In the genomic region with DNA sequence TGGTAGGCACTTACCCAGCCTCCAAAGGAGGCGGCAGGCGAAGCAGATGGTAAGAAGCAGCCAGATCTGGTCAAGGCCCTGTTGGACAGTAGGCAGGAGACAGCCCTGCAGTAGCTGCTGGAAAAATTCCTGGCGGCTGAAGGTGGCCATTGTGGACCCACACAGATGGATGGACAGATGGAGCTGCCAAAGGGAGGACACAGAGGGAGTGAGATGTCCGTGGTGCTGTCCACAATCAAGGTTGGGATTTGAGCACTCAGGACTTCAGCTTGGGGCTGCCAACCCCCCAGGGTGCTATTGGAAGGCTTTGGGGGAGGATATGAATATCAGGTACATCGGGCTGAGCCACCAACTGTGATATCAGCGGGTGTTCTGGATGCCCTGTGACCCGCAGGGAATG, we compare ENCODE assay signal across 8 mouse cellular contexts. TPM values are rescaled to one million over a fixed set of nuclear protein-coding genes. Genes with fewer than 3 reads are reported as not detected.
DNase-seq lines count a peak whose midpoint lies in the region; ATAC-seq and TF ChIP-seq lines count a peak whose summit lies in the region.

No protein-coding gene starts in this region.

- no peaks in the 10 kb centered on the region for H3K4me1 ChIP-seq in heart, postnatal 0 days (ENCODE audit: control insufficient read depth, insufficient read depth)
- H3K4me1 ChIP-seq in brown adipose tissue, adult 24 weeks (ENCODE audit: control insufficient read depth, insufficient read depth, insufficient read length, low read length) = 0 out of 2 replicates have a peak, but pooled peaks cover 2% of the 10 kb centered on the region
- no peaks in the 10 kb centered on the region for H3K4me1 ChIP-seq in forebrain, embryonic 14.5 days (ENCODE audit: control insufficient read depth, insufficient read depth, low read length)
- no peaks in the 10 kb centered on the region; the same call in 1 of the 2 replicates for H3K4me1 ChIP-seq in liver, embryonic 16.5 days (ENCODE audit: control insufficient read depth, low read depth, low read length)

- no peak overlapping the region for H3K9ac ChIP-seq in heart, postnatal 0 days (replicated peaks; ENCODE audit: low read depth, low read length)
- peak overlapping the region; percentile 73 for H3K9ac ChIP-seq in forebrain, embryonic 14.5 days (ENCODE audit: low read length)
- H3K9ac ChIP-seq in liver, embryonic 16.5 days (ENCODE audit: low read depth, low read length) = no peak overlapping the region

- peak overlapping the region; percentile 59; the same call in 1 of the 2 replicates for H3K4me3 ChIP-seq in heart, postnatal 0 days (ENCODE audit: low read depth, low read length)
- peak overlapping the region; percentile 95 for H3K4me3 ChIP-seq in brown adipose tissue, adult 24 weeks (ENCODE audit: insufficient read depth, low read depth, low read length)
- peak overlapping the region; percentile 48 for H3K4me3 ChIP-seq in forebrain, embryonic 14.5 days (ENCODE audit: low read depth, low read length)
- no peak overlapping the region for H3K4me3 ChIP-seq in liver, embryonic 16.5 days (ENCODE audit: low read depth, low read length)

- ATAC-seq in heart, postnatal 0 days (ENCODE audit: insufficient read depth, low read depth) = no peak
- ATAC-seq in forebrain, embryonic 14.5 days = no peak
- ATAC-seq in liver, embryonic 16.5 days (ENCODE audit: low read depth) = no peak

- peak overlapping the region; percentile 82 for H3K4me2 ChIP-seq in heart, postnatal 0 days (ENCODE audit: low read depth, low read length)
- H3K4me2 ChIP-seq in forebrain, embryonic 14.5 days (ENCODE audit: low read length) = peak overlapping the region; percentile 56
- peak overlapping the region; percentile 57; the same call in 1 of the 2 replicates for H3K4me2 ChIP-seq in liver, embryonic 16.5 days (ENCODE audit: low read depth, low read length)

- TF ChIP-seq CTCF in heart, postnatal 0 days (IDR thresholded peaks at IDR 0.05; ENCODE audit: low read depth) = no peak

- TF ChIP-seq EP300 in heart, postnatal 0 days (IDR thresholded peaks at IDR 0.05; ENCODE audit: low read depth) = no peak

- H3K9me3 ChIP-seq in heart, postnatal 0 days (replicated peaks; ENCODE audit: control insufficient read depth, low read length) = no peaks in the 10 kb centered on the region
- H3K9me3 ChIP-seq in forebrain, embryonic 14.5 days (replicated peaks; ENCODE audit: control insufficient read depth, low read length) = no peaks in the 10 kb centered on the region
- no peaks in the 10 kb centered on the region for H3K9me3 ChIP-seq in liver, embryonic 16.5 days (replicated peaks; ENCODE audit: control insufficient read depth, low read length)

- no peak overlapping the region for H3K27ac ChIP-seq in heart, postnatal 0 days (ENCODE audit: low read depth)
- H3K27ac ChIP-seq in brown adipose tissue, adult 24 weeks (replicated peaks; ENCODE audit: low read depth, low read length) = no peak overlapping the region
- H3K27ac ChIP-seq in forebrain, embryonic 14.5 days (ENCODE audit: low read depth, low read length) = no peak overlapping the region
- no peak overlapping the region for H3K27ac ChIP-seq in liver, embryonic 16.5 days (ENCODE audit: low read length)

- no peak for DNase-seq in heart, postnatal 0 days (ENCODE audit: low spot score)
- no peak for DNase-seq in heart, adult 8-10 months (ENCODE audit: low spot score)
- DNase-seq in forebrain, embryonic 14.5 days (ENCODE audit: low spot score) = no peak
- DNase-seq in adrenal gland, postnatal 36 days = no peak
- no peak for DNase-seq in ovary, postnatal 14 days (ENCODE audit: low spot score)
- DNase-seq in lung, adult 18-20 months = no peak

- no peaks in the 10 kb centered on the region for H3K36me3 ChIP-seq in heart, postnatal 0 days (replicated peaks; ENCODE audit: control insufficient read depth, insufficient read depth, low read length)
- H3K36me3 ChIP-seq in forebrain, embryonic 14.5 days (ENCODE audit: control insufficient read depth, insufficient read depth, low read length) = peaks cover 5% of the 10 kb centered on the region; the same call in 1 of the 2 replicates
- H3K36me3 ChIP-seq in liver, embryonic 16.5 days (ENCODE audit: control insufficient read depth, insufficient read depth) = no peaks in the 10 kb centered on the region

- WGBS in heart, postnatal 0 days = 44% methylated on average over 7 of the region's 7 CpGs
- 44% methylated on average over 7 of the region's 7 CpGs for WGBS in forebrain, embryonic 14.5 days
- WGBS in liver, embryonic 16.5 days (ENCODE audit: insufficient replicate concordance) = 28% methylated on average over 7 of the region's 7 CpGs

- no peaks in the 10 kb centered on the region for H3K27me3 ChIP-seq in heart, postnatal 0 days (ENCODE audit: control insufficient read depth, insufficient read depth, low read length)
- H3K27me3 ChIP-seq in forebrain, embryonic 14.5 days (replicated peaks; ENCODE audit: control insufficient read depth, insufficient read depth, low read length) = no peaks in the 10 kb centered on the region
- peaks cover 6% of the 10 kb centered on the region for H3K27me3 ChIP-seq in liver, embryonic 16.5 days (ENCODE audit: control insufficient read depth, insufficient read depth, low read depth, low read length)

RNA-seq across cellular contexts. Expression of a gene that starts 0.8 kb away (rescaled TPM):
- total RNA-seq in heart, postnatal 0 days (2014; rRNA removed; ENCODE audit: low replicate concordance) = 1.6 and 5.6 TPM in 2 replicates
- polyA plus RNA-seq in heart, postnatal 0 days (2015; fragmentation: Nextera tagmentation; extraction: Ambion mirVana) = 2.5 and 2.9 TPM in 2 replicates
- 1 to 10 TPM; 2.1 to 3.9 (median 2.9) TPM for total RNA-seq in heart, adult 8-10 months (2022)
- 6.0 and 7.3 TPM in 2 replicates for polyA plus RNA-seq in brown adipose tissue, adult 24 weeks (2012; ENCODE audit: insufficient read depth, insufficient read length, missing spikeins)
- 35.4 and 42.0 TPM in 2 replicates for polyA plus RNA-seq in forebrain, embryonic 14.5 days (2014; fragmentation: Nextera tagmentation; extraction: Ambion mirVana)
- polyA plus RNA-seq in liver, embryonic 16.5 days (2015; fragmentation: Nextera tagmentation; extraction: Ambion mirVana) = 1.0 and 1.3 TPM in 2 replicates
- total RNA-seq in adrenal gland, postnatal 36 days (2021) = 1 to 10 TPM; 6.8 to 7.9 TPM

RNA-seq across cellular contexts. Expression of a gene that starts 12.2 kb away (rescaled TPM):
- total RNA-seq in heart, postnatal 0 days (2014; rRNA removed; ENCODE audit: low replicate concordance) = 23.0 and 26.2 TPM in 2 replicates
- polyA plus RNA-seq in heart, postnatal 0 days (2015; fragmentation: Nextera tagmentation; extraction: Ambion mirVana) = 20.6 and 26.3 TPM in 2 replicates
- 10 to 100 TPM; 14.5 to 21.8 (median 17.8) TPM for total RNA-seq in heart, adult 8-10 months (2022)
- 36.2 and 45.9 TPM in 2 replicates for polyA plus RNA-seq in brown adipose tissue, adult 24 weeks (2012; ENCODE audit: insufficient read depth, insufficient read length, missing spikeins)
- polyA plus RNA-seq in forebrain, embryonic 14.5 days (2014; fragmentation: Nextera tagmentation; extraction: Ambion mirVana) = 25.3 and 28.5 TPM in 2 replicates
- 82.8 and 90.1 TPM in 2 replicates for polyA plus RNA-seq in liver, embryonic 16.5 days (2015; fragmentation: Nextera tagmentation; extraction: Ambion mirVana)
- total RNA-seq in adrenal gland, postnatal 36 days (2021) = 10 to 100 TPM; 57.2 to 94.7 TPM

RNA-seq across cellular contexts. Expression of a gene that starts 29.6 kb away (rescaled TPM):
- 7.0 and 12.2 TPM in 2 replicates for total RNA-seq in heart, postnatal 0 days (2014; rRNA removed; ENCODE audit: low replicate concordance)
- 6.4 and 6.5 TPM in 2 replicates for polyA plus RNA-seq in heart, postnatal 0 days (2015; fragmentation: Nextera tagmentation; extraction: Ambion mirVana)
- total RNA-seq in heart, adult 8-10 months (2022) = 1 to 10 TPM; 3.1 to 5.5 (median 4.4) TPM
- polyA plus RNA-seq in brown adipose tissue, adult 24 weeks (2012; ENCODE audit: insufficient read depth, insufficient read length, missing spikeins) = 3.2 and 4.2 TPM in 2 replicates
- polyA plus RNA-seq in forebrain, embryonic 14.5 days (2014; fragmentation: Nextera tagmentation; extraction: Ambion mirVana) = 19.7 and 26.5 TPM in 2 replicates
- 3.9 and 5.3 TPM in 2 replicates for polyA plus RNA-seq in liver, embryonic 16.5 days (2015; fragmentation: Nextera tagmentation; extraction: Ambion mirVana)
- 1 to 10 TPM; 7.7 to 8.0 TPM for total RNA-seq in adrenal gland, postnatal 36 days (2021)

RNA-seq across cellular contexts. Expression of a gene that starts 46.7 kb away (rescaled TPM):
- 20.9 and 25.1 TPM in 2 replicates for total RNA-seq in heart, postnatal 0 days (2014; rRNA removed; ENCODE audit: low replicate concordance)
- 17.1 and 18.8 TPM in 2 replicates for polyA plus RNA-seq in heart, postnatal 0 days (2015; fragmentation: Nextera tagmentation; extraction: Ambion mirVana)
- total RNA-seq in heart, adult 8-10 months (2022) = 10 to 100 TPM in 3 of 4 experiments, 1 to 10 TPM in 1; 9.8 to 12.3 (median 11.2) TPM
- polyA plus RNA-seq in brown adipose tissue, adult 24 weeks (2012; ENCODE audit: insufficient read depth, insufficient read length, missing spikeins) = 19.6 and 22.2 TPM in 2 replicates
- polyA plus RNA-seq in forebrain, embryonic 14.5 days (2014; fragmentation: Nextera tagmentation; extraction: Ambion mirVana) = 60.9 and 63.6 TPM in 2 replicates
- 29.3 and 30.7 TPM in 2 replicates for polyA plus RNA-seq in liver, embryonic 16.5 days (2015; fragmentation: Nextera tagmentation; extraction: Ambion mirVana)
- total RNA-seq in adrenal gland, postnatal 36 days (2021) = 10 to 100 TPM; 20.6 to 28.8 TPM

RNA-seq across cellular contexts. Expression of a gene that starts 59.9 kb away (rescaled TPM):
- total RNA-seq in heart, postnatal 0 days (2014; rRNA removed; ENCODE audit: low replicate concordance) = 408 and 439 TPM in 2 replicates
- polyA plus RNA-seq in heart, postnatal 0 days (2015; fragmentation: Nextera tagmentation; extraction: Ambion mirVana) = 524 and 551 TPM in 2 replicates
- 100 to 1,000 TPM in 1 of 4 experiments, 10 to 100 TPM in 3; 38.2 to 113 (median 59.5) TPM for total RNA-seq in heart, adult 8-10 months (2022)
- 188 and 247 TPM in 2 replicates for polyA plus RNA-seq in brown adipose tissue, adult 24 weeks (2012; ENCODE audit: insufficient read depth, insufficient read length, missing spikeins)
- polyA plus RNA-seq in forebrain, embryonic 14.5 days (2014; fragmentation: Nextera tagmentation; extraction: Ambion mirVana) = 388 and 477 TPM in 2 replicates
- polyA plus RNA-seq in liver, embryonic 16.5 days (2015; fragmentation: Nextera tagmentation; extraction: Ambion mirVana) = 217 and 231 TPM in 2 replicates
- 100 to 1,000 TPM in 1 of 2 experiments, 10 to 100 TPM in 1; 97.4 to 129 TPM for total RNA-seq in adrenal gland, postnatal 36 days (2021)
